Mouse (Mus musculus): ENCODE results near the gene Plekhh3. TPM values are rescaled to one million over a fixed set of nuclear protein-coding genes. Genes with fewer than 3 reads are reported as not detected.

Gene Plekhh3
- total RNA-seq (2015; ENCODE audit: low replicate concordance) (not detected in 2 replicates), total RNA-seq (2017; ENCODE audit: low replicate concordance) (1.1 TPM in 1 of 2 replicates, not detected in the other)

DNA sequence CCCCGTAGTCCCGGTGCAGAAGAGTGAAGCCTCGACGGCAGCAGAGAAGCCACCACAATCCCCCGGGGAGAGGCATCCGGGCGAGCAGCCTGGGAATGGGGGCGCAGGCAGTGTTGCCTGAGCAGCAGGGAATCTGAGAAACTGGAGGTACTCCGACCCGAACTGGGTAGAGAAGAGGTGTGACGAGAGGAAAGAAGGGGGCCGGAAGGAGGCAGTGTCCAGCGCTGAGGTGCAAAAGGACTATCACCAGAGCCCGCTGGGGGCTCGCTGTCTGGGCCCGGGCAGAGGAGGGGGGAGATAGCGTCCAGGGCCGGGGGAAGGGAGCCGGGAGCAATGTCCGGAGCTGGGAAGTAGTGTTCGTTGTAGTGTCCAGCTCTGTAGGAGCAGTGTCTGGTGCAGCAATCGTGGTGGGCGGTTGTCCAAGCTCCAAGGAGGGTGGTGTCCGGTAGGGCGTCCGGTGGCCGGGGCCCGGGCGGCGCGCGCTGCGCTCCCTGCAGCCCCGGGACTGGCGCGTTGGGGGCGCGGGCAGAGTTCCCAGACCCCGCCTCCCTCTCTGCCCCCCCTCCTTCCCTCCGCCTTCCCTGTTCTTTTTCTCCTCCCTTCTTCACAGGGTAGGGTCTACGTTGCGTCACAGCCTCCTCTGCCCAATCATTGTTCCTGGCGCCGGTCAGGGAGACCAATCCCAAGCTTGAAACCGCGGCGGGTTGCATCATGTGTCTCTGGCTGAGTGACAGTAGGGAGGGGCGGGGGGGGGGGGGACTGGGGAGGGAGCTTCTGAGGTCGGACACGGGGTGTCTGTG, at the start of gene Plekhh3:
TSS of gene Plekhh3 (minus strand) at position 541 of the 800 bp plus-strand sequence.
- ATAC-seq (replicated peaks; ENCODE audit: low FRiP score, poor library complexity, severe bottlenecking), result no peak

DNA sequence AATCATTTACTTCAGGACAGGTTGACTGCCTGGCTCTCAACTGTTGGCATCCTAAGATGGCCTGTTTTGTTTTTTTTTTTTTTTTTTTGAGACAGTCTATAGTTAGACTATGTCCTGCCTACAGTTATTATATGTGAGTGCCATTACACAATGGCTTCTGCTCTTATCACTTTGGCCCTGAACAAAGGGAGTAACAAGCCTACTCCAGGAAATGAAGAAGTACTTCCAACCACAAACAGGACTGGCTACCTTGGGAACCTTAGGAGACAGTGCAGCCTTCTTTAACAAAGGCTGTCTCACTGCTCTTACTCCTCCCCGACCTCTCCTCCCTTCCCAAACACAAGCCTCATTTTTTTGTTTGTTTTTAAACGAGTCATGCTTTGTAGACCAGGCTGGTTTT, 49.7 kb upstream of the Plekhh3 start:
- no peak for ATAC-seq (replicated peaks; ENCODE audit: low FRiP score, poor library complexity, severe bottlenecking)

DNA sequence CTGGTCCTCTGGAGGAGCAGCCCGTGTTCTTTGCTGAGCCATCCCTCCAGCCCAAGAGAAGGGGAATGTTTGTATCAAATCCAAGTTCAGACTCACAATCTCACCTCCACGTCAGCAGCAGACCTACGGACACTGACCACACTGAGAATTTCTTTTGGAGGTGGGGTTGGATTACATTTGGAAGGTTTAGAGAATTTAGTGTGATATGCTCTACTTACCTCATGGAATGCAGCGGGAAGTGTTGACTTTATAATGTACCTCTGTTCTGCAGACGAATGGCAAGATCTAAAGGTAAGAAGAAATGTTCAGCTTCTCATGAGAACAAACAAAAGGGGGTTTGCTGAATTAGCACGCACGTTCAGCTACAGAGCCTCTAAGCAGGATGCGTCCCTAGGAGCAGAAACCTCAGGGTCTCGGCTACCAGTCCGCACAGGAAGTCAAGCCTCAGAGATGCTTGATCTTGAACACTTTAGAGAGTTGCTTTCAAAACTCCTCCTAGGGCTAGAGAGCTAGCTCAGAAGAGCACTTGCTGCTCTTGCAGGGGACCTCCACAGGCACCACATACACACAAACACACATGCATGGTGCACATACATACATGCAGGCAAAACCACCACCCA, 47.4 kb upstream of the Plekhh3 start:
- no peak for ATAC-seq (replicated peaks; ENCODE audit: low FRiP score, poor library complexity, severe bottlenecking)

DNA sequence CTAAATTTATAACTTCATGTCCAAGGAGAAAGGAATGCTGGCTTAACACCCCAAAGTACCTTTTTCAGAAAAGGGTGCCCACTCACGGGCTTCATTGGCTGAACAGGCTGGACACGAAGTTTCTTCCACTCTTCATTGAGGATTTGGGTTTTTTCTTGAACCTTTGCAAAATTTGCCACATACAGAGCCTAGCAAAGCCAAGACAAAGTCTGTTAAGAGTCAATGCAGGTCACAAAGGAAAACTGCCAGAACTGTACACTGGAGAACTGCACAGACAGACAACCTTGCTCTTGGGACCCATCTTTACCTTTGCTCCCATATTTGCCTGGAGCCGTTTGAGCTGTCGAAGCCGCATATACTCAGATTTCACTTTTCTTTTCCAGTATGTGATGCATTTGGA, 45.8 kb upstream of the Plekhh3 start:
- ATAC-seq (replicated peaks; ENCODE audit: low FRiP score, poor library complexity, severe bottlenecking), result no peak

DNA sequence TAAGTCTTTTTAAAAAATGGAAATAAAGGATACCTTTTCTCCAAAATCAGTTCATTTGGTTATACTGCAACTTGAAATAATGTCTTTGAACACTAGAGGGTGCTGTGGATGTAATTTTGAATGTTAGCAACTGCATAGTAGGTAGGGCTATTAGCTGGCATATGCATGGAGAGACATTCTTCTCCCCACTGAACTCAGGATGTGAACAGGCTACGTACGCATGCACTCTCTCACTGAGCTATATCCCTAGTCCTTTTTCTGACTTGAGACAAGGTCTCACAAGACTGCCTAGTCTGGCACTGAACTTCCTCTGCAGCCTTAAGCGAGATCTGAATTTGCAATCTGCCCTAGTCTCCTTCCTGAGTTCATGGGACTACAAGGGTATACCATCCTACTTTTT, 40.8 kb upstream of the Plekhh3 start:
- peak; percentile 88 for ATAC-seq (replicated peaks; ENCODE audit: low FRiP score, poor library complexity, severe bottlenecking)

DNA sequence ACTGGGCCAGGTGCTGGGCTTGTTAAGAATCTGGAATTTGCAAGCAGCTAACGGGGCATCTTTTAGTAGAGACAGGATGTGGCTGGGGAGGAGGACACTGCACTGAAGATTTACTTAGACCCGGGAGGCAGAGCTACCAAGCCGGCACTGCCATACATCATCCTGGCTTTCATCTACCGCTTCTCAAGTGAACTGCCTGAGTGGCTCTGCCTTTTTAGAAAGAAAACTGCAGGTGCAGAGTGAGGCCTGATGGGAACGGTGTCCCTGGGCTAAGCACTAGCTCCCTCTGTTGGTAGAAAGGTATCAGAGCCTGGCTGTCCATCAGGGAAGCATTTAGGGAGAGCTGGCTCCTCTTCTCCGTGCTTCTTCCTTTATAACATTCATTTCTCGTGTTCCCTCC, 29.8 kb upstream of the Plekhh3 start:
- peak; percentile 71; the same call in 1 of the 2 replicates for ATAC-seq (replicated peaks; ENCODE audit: low FRiP score, poor library complexity, severe bottlenecking)

DNA sequence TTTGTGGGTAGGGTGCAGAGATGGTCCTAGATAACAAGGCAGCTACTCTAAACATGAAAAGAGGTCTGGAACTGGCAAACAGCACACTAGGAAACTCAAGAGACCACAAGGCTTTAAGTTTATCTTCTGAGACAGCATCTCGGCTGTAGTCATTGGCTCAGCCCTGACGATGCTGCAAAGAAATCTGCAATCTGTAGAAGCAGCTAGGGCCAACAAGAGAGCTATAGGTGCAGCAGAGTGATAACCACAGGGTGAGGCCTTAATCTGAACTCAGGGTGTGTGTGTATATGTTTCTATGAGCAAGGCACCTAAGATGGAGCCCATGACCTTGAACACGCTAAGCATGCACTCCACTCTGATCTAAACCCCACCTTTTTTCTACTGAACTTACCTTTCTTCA, 28.4 kb upstream of the Plekhh3 start:
- peak; percentile 48; the same call in 1 of the 2 replicates for ATAC-seq (replicated peaks; ENCODE audit: low FRiP score, poor library complexity, severe bottlenecking)

DNA sequence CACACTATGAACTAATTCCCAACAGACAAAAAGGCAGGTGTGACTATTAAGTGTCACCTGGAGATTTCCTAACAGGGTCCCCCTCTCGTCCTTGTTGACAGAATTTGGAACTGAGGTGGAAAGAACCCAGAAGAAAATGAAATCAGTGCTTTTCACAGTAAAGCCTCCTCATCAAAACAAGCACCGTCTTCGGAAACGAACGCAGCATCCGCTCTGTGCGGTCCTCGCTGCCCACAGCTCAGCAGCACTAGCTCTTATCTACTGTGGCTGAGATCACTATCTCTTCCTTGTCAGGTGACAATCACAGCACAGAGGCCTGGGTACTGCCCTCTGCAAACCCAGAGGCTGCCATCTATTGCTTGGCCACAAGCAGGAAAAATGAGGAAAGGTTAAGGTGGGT, 25.0 kb upstream of the Plekhh3 start:
- ATAC-seq (replicated peaks; ENCODE audit: low FRiP score, poor library complexity, severe bottlenecking), result no peak

DNA sequence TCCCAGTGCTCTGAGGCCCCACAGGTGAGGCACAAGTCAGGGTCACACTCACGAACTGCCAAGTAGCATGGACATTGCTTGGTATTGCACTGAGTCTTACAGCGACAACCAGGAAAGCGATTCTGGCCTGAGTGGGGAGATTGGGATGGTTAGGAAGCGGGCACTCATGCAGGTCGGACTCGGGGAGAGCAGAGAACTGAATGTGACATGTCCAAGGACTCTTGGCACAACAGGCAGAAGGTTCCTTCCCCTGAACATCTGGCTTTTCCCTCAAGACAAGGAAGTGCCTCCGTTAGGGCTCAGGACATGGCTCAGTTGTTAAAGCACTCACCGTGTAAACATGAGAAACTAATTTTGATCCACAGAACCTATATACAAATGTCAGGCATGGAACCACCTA, 24.4 kb upstream of the Plekhh3 start:
- ATAC-seq (replicated peaks; ENCODE audit: low FRiP score, poor library complexity, severe bottlenecking), result no peak

DNA sequence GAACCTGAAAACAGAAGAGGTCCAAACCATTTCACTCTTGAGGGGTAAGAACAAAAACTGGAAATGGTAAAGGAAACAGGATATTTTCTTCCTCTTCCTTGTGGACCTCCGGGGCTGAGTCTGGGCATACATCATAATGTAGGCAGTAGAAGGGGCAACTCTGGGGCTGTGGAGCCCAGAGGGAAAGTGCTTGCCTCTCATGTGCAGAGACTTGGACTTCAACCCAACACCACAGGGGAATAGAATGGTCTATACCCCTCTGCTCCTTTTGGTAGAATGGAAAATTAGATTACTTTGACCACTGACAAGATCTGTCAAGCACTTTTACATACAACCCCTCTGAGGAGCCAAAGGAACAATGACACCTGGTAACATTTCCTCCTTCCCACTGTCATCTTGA, 23.9 kb upstream of the Plekhh3 start:
- no peak for ATAC-seq (replicated peaks; ENCODE audit: low FRiP score, poor library complexity, severe bottlenecking)

DNA sequence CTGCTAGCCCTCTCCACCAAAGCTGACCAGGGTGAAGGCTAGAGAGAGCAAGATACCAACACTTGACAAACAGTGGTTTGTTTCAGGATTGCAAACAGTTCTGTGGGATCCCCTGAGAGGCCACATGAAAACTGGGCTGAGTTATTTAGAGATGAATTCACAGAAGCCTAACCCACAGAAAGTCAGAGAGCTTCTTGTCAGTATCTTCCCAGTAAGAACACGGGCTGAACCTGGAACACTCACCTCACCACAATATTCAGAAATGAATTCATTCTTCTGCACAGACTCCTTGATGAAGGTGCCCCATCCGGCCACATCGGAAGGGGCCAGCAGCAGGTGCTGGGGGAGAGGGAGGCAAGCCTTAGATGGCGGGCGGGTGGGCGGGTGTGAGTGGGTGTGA, 23.5 kb upstream of the Plekhh3 start:
- ATAC-seq (replicated peaks; ENCODE audit: low FRiP score, poor library complexity, severe bottlenecking), result no peak

DNA sequence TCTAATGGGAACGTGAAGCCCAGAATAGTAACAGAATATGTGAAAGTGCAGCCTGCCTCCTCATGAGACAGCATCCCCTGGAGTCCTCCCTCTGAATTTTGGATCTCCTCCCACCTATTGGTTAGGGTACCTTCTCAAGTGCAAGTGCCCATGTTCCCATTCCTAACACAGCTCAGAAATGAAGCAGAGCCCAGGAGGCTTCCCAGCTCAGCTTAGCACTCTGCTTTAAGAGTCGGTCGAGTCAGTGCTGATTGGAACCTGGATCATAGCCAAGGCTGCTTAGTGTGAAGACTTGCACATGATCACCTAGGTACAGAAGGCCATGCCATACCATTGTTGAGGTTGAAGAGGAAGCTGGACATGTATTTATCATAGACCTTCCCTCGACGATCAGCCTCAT, 23.0 kb upstream of the Plekhh3 start:
- ATAC-seq (replicated peaks; ENCODE audit: low FRiP score, poor library complexity, severe bottlenecking), result no peak

DNA sequence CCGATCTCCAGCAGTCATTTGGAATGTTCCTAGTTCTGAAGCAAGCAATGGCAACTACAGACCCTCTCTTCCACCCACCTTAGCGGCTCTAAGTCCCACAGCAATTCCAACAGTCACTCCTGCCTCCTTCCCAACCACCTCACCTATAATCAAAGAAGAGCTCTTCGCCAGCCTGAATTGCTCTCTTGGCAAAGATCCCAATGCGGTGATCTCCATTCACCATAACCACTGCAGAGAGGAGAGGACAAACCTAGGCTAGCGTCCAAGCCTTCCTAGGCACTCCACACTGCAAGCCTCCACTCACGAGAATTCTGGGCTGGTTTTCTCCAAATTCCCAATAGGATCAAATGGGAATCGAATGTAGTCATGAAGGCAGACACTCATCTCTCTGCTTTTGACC, 21.9 kb upstream of the Plekhh3 start:
- ATAC-seq (replicated peaks; ENCODE audit: low FRiP score, poor library complexity, severe bottlenecking), result no peak

DNA sequence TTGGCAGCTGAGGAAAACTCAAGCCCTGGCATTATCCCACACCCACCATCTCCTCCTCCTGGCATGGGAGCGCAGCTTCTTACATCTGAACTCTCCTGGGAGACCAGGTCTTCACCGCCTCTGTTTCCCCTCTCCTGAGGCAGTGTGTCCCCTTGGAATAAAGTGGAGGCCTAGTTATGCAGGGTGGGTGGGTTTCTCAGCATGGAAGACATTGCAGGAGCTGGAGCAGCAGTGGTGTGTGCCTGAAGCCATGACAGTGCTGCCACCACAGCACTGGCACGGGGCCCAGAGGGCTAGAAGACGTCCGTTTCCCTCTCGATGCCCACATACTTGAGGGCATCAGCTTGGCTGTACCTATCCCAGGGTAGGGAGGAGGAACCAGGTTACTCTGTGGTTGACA, 21.5 kb upstream of the Plekhh3 start:
- ATAC-seq (replicated peaks; ENCODE audit: low FRiP score, poor library complexity, severe bottlenecking), result no peak

DNA sequence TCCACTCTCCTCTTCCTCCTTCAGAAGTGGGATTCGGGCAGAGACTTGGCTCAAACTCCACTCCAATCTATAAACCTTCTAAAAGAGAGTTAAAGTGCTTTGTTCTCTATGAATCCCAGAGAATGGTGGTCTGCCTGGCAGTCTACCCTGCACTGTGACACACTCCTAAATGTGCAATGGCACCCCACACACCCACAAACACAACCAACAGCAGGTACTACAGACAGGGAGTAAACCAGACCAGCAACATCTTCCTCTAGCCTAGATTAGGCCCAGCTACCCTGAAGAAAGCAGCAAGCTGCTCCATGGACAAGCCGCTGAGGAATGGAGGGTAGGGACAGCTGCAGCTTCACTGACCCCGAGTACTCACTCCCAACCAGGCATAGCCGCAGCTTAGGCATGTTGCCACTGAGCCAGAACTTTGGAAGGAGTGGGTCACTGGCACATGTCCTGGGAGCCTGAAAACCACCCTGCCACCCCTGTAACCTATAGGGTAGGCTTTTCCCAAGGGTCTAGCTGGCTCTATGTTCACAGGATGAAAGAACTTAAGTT, 20.8 kb upstream of the Plekhh3 start:
- no peak for ATAC-seq (replicated peaks; ENCODE audit: low FRiP score, poor library complexity, severe bottlenecking)

DNA sequence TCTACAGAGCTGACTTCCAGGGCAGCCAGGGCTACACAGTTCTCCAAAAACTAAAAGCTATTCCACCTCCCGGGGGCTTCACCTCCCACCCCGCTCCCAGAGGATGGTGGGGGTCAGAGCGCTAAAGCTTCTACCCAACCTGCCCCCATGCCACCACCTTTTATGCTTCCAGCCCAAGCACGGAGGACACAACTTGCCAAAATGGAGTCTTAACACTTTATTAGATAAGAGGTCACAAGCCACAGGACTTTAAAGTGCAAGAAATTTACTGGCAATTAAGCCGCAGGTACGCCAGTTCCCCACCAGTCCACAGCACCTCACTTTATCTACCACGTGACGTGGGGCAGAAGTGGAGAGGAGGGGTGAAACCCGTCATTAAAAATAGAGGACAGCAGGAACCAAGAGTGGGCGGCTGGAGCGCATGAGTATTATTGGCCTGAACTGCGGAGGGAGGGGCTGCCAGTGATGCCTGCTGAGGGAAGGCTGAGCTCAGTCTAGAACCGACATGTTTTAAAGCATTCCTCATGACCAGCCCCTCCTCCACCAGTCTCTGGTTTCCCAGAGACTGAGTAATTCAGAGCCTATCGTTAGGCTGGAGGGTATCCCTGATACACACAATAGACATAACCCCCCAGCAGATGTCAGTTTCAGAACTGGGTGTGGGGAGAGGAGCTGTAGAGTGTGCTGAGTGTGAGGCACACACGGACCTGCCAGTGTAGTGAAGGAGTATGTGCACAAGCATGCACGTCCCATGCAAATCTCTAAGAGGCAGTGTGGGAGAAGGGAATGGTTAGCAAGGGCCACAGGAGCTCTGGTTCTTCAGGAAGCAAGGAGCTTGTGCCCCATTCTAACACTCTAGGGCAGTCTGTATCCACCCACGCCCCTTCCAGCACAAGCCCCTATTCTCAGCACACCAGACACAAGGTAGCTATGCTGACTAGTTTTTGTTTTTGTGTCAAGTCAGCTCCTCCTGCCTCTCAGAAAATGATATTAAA, 20.1 kb upstream of the Plekhh3 start:
- no peak for ATAC-seq (replicated peaks; ENCODE audit: low FRiP score, poor library complexity, severe bottlenecking)

DNA sequence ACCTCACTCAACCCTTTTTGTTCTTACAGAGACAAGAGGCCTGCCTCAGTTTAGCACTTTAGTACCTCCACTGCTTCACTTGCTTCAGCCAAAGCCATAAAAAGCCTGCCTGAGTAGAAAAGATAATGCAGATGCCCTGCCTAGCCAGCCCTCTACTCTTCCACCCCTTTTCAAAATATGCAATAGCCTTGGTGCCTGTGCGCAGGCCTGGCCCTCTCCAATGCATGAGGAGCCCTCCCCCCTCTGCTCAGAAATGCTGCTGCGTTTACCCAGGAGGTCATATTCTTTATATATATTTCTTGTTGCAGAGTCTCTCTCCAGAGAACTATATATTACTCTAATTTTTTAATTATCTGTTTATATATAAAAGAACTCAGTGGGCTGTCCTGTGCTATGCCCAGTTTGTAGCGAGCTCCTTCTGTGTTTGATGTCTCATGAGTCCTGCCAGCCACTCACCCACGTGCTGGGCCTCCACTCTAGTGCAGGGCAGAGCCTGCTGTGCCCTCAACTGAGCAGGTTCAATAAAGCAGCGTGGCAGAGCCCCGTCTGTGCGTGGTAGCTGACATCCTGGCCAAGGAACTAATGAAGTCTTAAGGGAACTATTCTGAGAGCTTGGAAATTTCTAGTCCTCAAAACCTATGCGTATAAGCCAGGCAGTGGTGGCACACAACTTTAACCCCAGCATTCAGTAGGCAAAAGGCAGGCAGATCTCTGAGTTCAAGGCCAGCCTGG, 19.2 kb upstream of the Plekhh3 start:
- peak; percentile 66 for ATAC-seq (replicated peaks; ENCODE audit: low FRiP score, poor library complexity, severe bottlenecking)

DNA sequence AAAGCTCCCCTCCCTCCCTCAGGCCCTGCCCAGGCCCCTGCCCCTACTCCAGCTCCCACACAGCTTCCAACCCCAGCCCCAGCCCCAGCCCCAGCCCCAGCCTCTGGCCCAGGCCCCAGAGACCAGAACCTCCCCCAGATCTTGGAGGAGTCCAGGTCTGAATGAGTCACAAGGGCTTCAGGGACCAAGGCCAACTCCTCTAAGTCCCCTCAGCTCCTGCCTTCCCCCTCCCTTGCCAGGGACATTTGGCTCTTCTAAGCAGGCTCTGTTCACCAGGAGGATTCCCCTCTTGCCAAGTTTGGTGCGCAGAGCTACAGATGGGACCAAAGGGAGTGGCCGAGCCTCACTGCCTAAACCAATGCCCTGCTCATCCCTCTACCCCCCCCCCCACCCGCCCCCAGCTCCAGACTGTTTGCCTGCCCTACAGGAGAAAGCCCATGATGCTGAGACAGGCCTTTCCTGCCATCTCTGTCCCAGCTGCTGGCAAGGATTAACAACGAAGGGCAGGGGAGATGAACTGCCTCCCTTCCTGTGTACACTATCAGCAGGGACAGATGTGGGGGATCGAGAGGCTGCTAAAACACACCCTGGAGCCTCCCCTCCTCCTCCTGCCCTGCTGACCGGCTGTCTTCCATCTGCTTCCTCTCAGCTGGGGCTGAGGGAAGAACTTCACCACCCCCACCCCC, 18.5 kb upstream of the Plekhh3 start:
- peak; percentile 88 for ATAC-seq (replicated peaks; ENCODE audit: low FRiP score, poor library complexity, severe bottlenecking)

Measured in erythroblast, adult 5-6 weeks (primary cell).